ENCODE assay signal across 29 mouse cellular contexts in genomic region chr13:57433848-57434247, GRCm38 (mm10).
"Had no signal": no experiment of that assay in that cellular context is flagged by ENCODE, and none has a peak within 500 bp of the region (broad histone marks: within the 10 kb centered on the region; RNA-seq: fewer than 3 reads in every experiment).

No protein-coding gene starts in this region.

- H3K4me1 ChIP-seq: embryonic facial prominence, embryonic 12.5 days; embryonic facial prominence, embryonic 13.5 days; forebrain, embryonic 15.5 days; heart, embryonic 12.5 days had no signal

- ATAC-seq: forebrain, embryonic 13.5 days; forebrain, embryonic 14.5 days; forebrain, embryonic 15.5 days; forebrain, embryonic 16.5 days; forebrain, postnatal 0 days had no signal

- H3K36me3 ChIP-seq: embryonic facial prominence, embryonic 10.5 days; embryonic facial prominence, embryonic 12.5 days; embryonic facial prominence, embryonic 13.5 days; embryonic facial prominence, embryonic 15.5 days; forebrain, embryonic 10.5 days; forebrain, embryonic 12.5 days; forebrain, embryonic 15.5 days; heart, embryonic 12.5 days had no signal

- H3K4me3 ChIP-seq: embryonic facial prominence, embryonic 10.5 days; embryonic facial prominence, embryonic 12.5 days; embryonic facial prominence, embryonic 13.5 days; embryonic facial prominence, embryonic 15.5 days; erythroblast, embryonic 14.5 days; forebrain, embryonic 10.5 days; forebrain, embryonic 12.5 days; forebrain, embryonic 13.5 days; forebrain, embryonic 15.5 days; gastrocnemius, adult 2 months; heart, adult 2 months; heart, embryonic 12.5 days had no signal

- DNase-seq: cerebellum, adult 2 months; cerebellum, adult 8-10 months; cerebellum, adult 9-10 months; cerebellum, adult 9-11 months; cerebellum, postnatal 10 days; cerebellum, postnatal 14 days; cerebellum, postnatal 36 days; embryo, embryonic 11 days; forebrain, postnatal 0 days; gastrocnemius, adult 2 months; gastrocnemius, postnatal 10 days; gastrocnemius, postnatal 14 days; gastrocnemius, postnatal 25 days; gastrocnemius, postnatal 36 days; heart, adult 11 months; heart, adult 18-20 months; heart, adult 2 months had no signal

- H3K9me3 ChIP-seq: embryonic facial prominence, embryonic 12.5 days; embryonic facial prominence, embryonic 15.5 days; forebrain, embryonic 12.5 days; forebrain, embryonic 13.5 days had no signal

- H3K27me3 ChIP-seq: embryonic facial prominence, embryonic 12.5 days; embryonic facial prominence, embryonic 13.5 days; embryonic facial prominence, embryonic 15.5 days; forebrain, embryonic 12.5 days; forebrain, embryonic 13.5 days; forebrain, embryonic 15.5 days had no signal

- H3K27ac ChIP-seq: embryonic facial prominence, embryonic 10.5 days; embryonic facial prominence, embryonic 12.5 days; embryonic facial prominence, embryonic 13.5 days; embryonic facial prominence, embryonic 15.5 days; forebrain, embryonic 10.5 days; forebrain, embryonic 12.5 days; forebrain, embryonic 13.5 days; forebrain, embryonic 15.5 days; gastrocnemius, adult 2 months; heart, adult 2 months had no signal
